Comparison of ENCODE assay signal across 17 mouse cellular contexts in the genomic region with DNA sequence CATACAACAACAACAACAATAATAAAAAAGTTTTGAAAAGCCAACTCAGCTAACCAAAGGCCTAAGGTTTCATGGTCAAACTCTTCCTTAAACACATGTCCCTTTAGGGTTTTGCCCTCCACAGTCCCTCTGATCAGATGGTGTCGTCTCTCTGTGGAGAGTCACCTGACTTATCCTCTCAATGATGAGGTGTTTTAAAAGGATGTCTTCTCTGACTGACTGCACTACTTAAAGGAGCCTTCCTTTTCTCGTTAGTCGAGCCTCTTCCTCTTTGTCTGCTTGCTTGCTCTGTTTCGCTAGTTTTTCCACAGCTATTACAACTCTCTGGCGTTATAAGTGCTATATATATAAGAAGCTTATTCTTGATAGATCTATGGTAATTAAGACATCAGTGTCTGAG.
"Had no signal": no experiment of that assay in that cellular context is flagged by ENCODE, and none has a peak within 500 bp of the region (broad histone marks: within the 10 kb centered on the region; RNA-seq: fewer than 3 reads in every experiment).

No protein-coding gene starts in this region.

- DNase-seq: gastrocnemius, adult 2 months; gastrocnemius, postnatal 10 days; gastrocnemius, postnatal 25 days; heart, postnatal 10 days; heart, postnatal 4 days; layer of hippocampus, adult 9-11 months; layer of hippocampus, postnatal 36 days; left cerebral cortex, postnatal 4 days had no signal

- H3K9ac ChIP-seq: heart, embryonic 12.5 days; hindbrain, embryonic 13.5 days; hindbrain, embryonic 15.5 days; kidney, embryonic 15.5 days; limb, embryonic 13.5 days; limb, embryonic 15.5 days; liver, embryonic 12.5 days; liver, embryonic 14.5 days had no signal

- H3K4me1 ChIP-seq: hindbrain, embryonic 15.5 days had no signal

- H3K36me3 ChIP-seq: heart, embryonic 12.5 days; hindbrain, embryonic 13.5 days; hindbrain, embryonic 15.5 days; kidney, embryonic 15.5 days; limb, embryonic 13.5 days; limb, embryonic 15.5 days; liver, embryonic 12.5 days had no signal

- H3K27ac ChIP-seq: hindbrain, embryonic 13.5 days; hindbrain, embryonic 15.5 days; hindbrain, postnatal 0 days; kidney, embryonic 15.5 days; limb, embryonic 13.5 days; limb, embryonic 15.5 days; liver, embryonic 12.5 days; liver, embryonic 14.5 days had no signal

- H3K27me3 ChIP-seq: heart, embryonic 12.5 days; hindbrain, embryonic 13.5 days; hindbrain, embryonic 15.5 days; kidney, embryonic 15.5 days; limb, embryonic 13.5 days; limb, embryonic 15.5 days had no signal

- H3K4me3 ChIP-seq: gastrocnemius, adult 2 months; heart, embryonic 12.5 days; hindbrain, embryonic 13.5 days; hindbrain, embryonic 15.5 days; kidney, embryonic 15.5 days; limb, embryonic 13.5 days; limb, embryonic 15.5 days; liver, embryonic 12.5 days had no signal

- H3K4me2 ChIP-seq: heart, embryonic 12.5 days; hindbrain, embryonic 13.5 days; hindbrain, embryonic 15.5 days; kidney, embryonic 15.5 days; limb, embryonic 13.5 days; limb, embryonic 15.5 days; liver, embryonic 12.5 days had no signal

- H3K9me3 ChIP-seq: heart, embryonic 12.5 days; hindbrain, embryonic 13.5 days; hindbrain, embryonic 15.5 days; kidney, embryonic 15.5 days; limb, embryonic 13.5 days; limb, embryonic 15.5 days; liver, embryonic 12.5 days had no signal

- ATAC-seq: hindbrain, postnatal 0 days had no signal
